Mouse (Mus musculus): ENCODE measurements around the gene Pgpep1l.
"Not testable (repeated sequence)": the region's sequence is repeated elsewhere in the genome, so short reads cannot be mapped to it uniquely, and the experiment has no call there.

GRCm38 (mm10) chr7:68275445-68275837 is 11.4 kb upstream of the Pgpep1l start:
- TF ChIP-seq MYOG (IDR thresholded peaks at IDR 0.05; ENCODE audit: control insufficient read depth in 1 of 3, insufficient read depth in 1 of 3, insufficient read length in 2 of 3, low read depth in 2 of 3); TCF3 (IDR thresholded peaks at IDR 0.05; ENCODE audit: insufficient read length, low read depth); POLR2A (IDR thresholded peaks at IDR 0.05; ENCODE audit: insufficient read length, low read depth); MYOD1 (IDR thresholded peaks at IDR 0.05; ENCODE audit: control insufficient read depth in 1 of 3, insufficient read length in 2 of 3, low read depth in 2 of 3); TCF12 (IDR thresholded peaks at IDR 0.05; ENCODE audit: insufficient read depth, poor library complexity, severe bottlenecking); USF1 (IDR thresholded peaks at IDR 0.05; ENCODE audit: low read depth): not testable (repeated sequence)
